Mouse (Mus musculus) testis, adult 2 months (tissue): ENCODE data around the gene Ccdc105.

Source experiments
- CTCF ChIP-seq: fragments of 200-500 bp; IDR thresholded peaks from 2 replicates; pipeline ENCODE4 v1.5.1; 2012; ENCODE audit warnings: low read depth, mild to moderate bottlenecking, inconsistent platforms, low read length, moderate library complexity; ENCODE audit not compliant: control insufficient read depth, insufficient read depth, insufficient replicate concordance
- POLR2A ChIP-seq: fragments of 200-500 bp; IDR thresholded peaks from 2 replicates; pipeline ENCODE4 v1.6.1; 2012; ENCODE audit warnings: low read depth, mild to moderate bottlenecking, inconsistent platforms, low read length, moderate library complexity; ENCODE audit not compliant: control insufficient read depth

- TF ChIP-seq POLR2A (no peak), CTCF (no peak)
Observed at GRCm38 (mm10) chr10:78790561-78790960, 37.7 kb upstream of the Ccdc105 start.
